In genomic region chr2:129536926-129537325, GRCm38 (mm10) we compare ENCODE assay signal across 29 mouse cellular contexts. TPM values are rescaled to one million over a fixed set of nuclear protein-coding genes. Genes with fewer than 3 reads are reported as not detected.
DNase-seq lines count a peak whose midpoint lies in the region; ATAC-seq lines count a peak whose summit lies in the region.
"Had no signal": no experiment of that assay in that cellular context is flagged by ENCODE, and none has a peak within 500 bp of the region (broad histone marks: within the 10 kb centered on the region; RNA-seq: fewer than 3 reads in every experiment).

No protein-coding gene starts in this region.

- DNase-seq in hindbrain, embryonic 14.5 days (ENCODE audit: low spot score): no peak
- no peak for DNase-seq in hindbrain, embryonic 11.5 days (ENCODE audit: low spot score)
- peak; percentile 82 for DNase-seq in midbrain, embryonic 11.5 days (ENCODE audit: low spot score, missing footprints)
- DNase-seq in midbrain, embryonic 14.5 days: no peak
- DNase-seq in retina, embryonic 14.5 days (ENCODE audit: low spot score): peak; percentile 45
- DNase-seq in heart, postnatal 25 days (ENCODE audit: low spot score): no peak
- DNase-seq: adrenal gland, adult 2 months; B cell, adult 2 months; cerebellum, adult 11 months; gastrocnemius, postnatal 25 days; heart, adult 18-20 months; left cerebral cortex, postnatal 4 days; liver, postnatal 0 days; right cerebral cortex, postnatal 14 days had no signal

- no peaks in the 10 kb centered on the region for H3K36me3 ChIP-seq in hindbrain, embryonic 14.5 days (replicated peaks; ENCODE audit: control insufficient read depth, insufficient read depth)
- no peaks in the 10 kb centered on the region for H3K36me3 ChIP-seq in hindbrain, embryonic 11.5 days (ENCODE audit: control insufficient read depth, insufficient read depth, low read length)
- no peaks in the 10 kb centered on the region for H3K36me3 ChIP-seq in midbrain, embryonic 11.5 days (ENCODE audit: control insufficient read depth, insufficient read depth, low read length)
- no peaks in the 10 kb centered on the region for H3K36me3 ChIP-seq in midbrain, embryonic 14.5 days (ENCODE audit: control insufficient read depth, insufficient read depth, low read length)
- no peaks in the 10 kb centered on the region for H3K36me3 ChIP-seq in forebrain, embryonic 13.5 days (ENCODE audit: poor library complexity, severe bottlenecking)
- H3K36me3 ChIP-seq: G1E; heart, embryonic 12.5 days; hindbrain, embryonic 15.5 days had no signal

- H3K9ac ChIP-seq in hindbrain, embryonic 14.5 days: no peak overlapping the region
- no peak overlapping the region for H3K9ac ChIP-seq in hindbrain, embryonic 11.5 days (ENCODE audit: low read depth, low read length)
- H3K9ac ChIP-seq in midbrain, embryonic 11.5 days (ENCODE audit: low read length): peak overlapping the region; percentile 5; the same call in 1 of the 2 replicates
- H3K9ac ChIP-seq in midbrain, embryonic 14.5 days (replicated peaks; ENCODE audit: low read length): no peak overlapping the region
- no peak overlapping the region for H3K9ac ChIP-seq in forebrain, embryonic 13.5 days
- H3K9ac ChIP-seq: heart, embryonic 12.5 days; hindbrain, embryonic 15.5 days; liver, postnatal 0 days had no signal

- WGBS in hindbrain, embryonic 14.5 days: 40% methylated on average over 1 of the region's 1 CpGs
- WGBS in hindbrain, embryonic 11.5 days: 52% methylated on average over 1 of the region's 1 CpGs
- WGBS in midbrain, embryonic 11.5 days: 63% methylated on average over 1 of the region's 1 CpGs
- WGBS in midbrain, embryonic 14.5 days: 35% methylated on average over 1 of the region's 1 CpGs
- WGBS in forebrain, embryonic 13.5 days: 28% methylated on average over 1 of the region's 1 CpGs

- no peak overlapping the region for H3K4me2 ChIP-seq in hindbrain, embryonic 14.5 days (replicated peaks)
- no peak overlapping the region for H3K4me2 ChIP-seq in hindbrain, embryonic 11.5 days (replicated peaks; ENCODE audit: low read depth, low read length)
- H3K4me2 ChIP-seq in midbrain, embryonic 11.5 days: no peak overlapping the region
- H3K4me2 ChIP-seq in midbrain, embryonic 14.5 days (ENCODE audit: low read length): no peak overlapping the region
- no peak overlapping the region for H3K4me2 ChIP-seq in forebrain, embryonic 13.5 days
- H3K4me2 ChIP-seq: heart, embryonic 12.5 days; hindbrain, embryonic 15.5 days; liver, embryonic 11.5 days had no signal

- no peak overlapping the region for H3K4me3 ChIP-seq in hindbrain, embryonic 14.5 days (replicated peaks; ENCODE audit: low read length)
- no peak overlapping the region for H3K4me3 ChIP-seq in hindbrain, embryonic 11.5 days (ENCODE audit: low read depth, low read length)
- H3K4me3 ChIP-seq in midbrain, embryonic 11.5 days (ENCODE audit: low read depth, low read length): no peak overlapping the region
- no peak overlapping the region for H3K4me3 ChIP-seq in midbrain, embryonic 14.5 days (replicated peaks; ENCODE audit: low read depth, low read length)
- no peak overlapping the region for H3K4me3 ChIP-seq in forebrain, embryonic 13.5 days
- H3K4me3 ChIP-seq: heart, embryonic 12.5 days; hindbrain, embryonic 15.5 days; left cerebral cortex, adult 2 months had no signal

- 0 out of 2 replicates have a peak overlapping the region, but pooled peaks have one; percentile 0 for H3K27ac ChIP-seq in hindbrain, embryonic 14.5 days
- H3K27ac ChIP-seq in hindbrain, embryonic 11.5 days (ENCODE audit: low read depth, low read length): no peak overlapping the region
- no peak overlapping the region for H3K27ac ChIP-seq in midbrain, embryonic 11.5 days (ENCODE audit: low read depth, low read length)
- no peak overlapping the region for H3K27ac ChIP-seq in midbrain, embryonic 14.5 days (replicated peaks; ENCODE audit: low read depth, low read length)
- no peak overlapping the region for H3K27ac ChIP-seq in forebrain, embryonic 13.5 days
- H3K27ac ChIP-seq: hindbrain, embryonic 15.5 days; kidney, postnatal 0 days; left cerebral cortex, adult 2 months; macrophage; stomach, postnatal 0 days had no signal

- H3K4me1 ChIP-seq in hindbrain, embryonic 14.5 days (replicated peaks; ENCODE audit: control insufficient read depth, insufficient read depth, low read length): peaks cover 11% of the 10 kb centered on the region; the same call in 1 of the 2 replicates
- no peaks in the 10 kb centered on the region for H3K4me1 ChIP-seq in hindbrain, embryonic 11.5 days (replicated peaks; ENCODE audit: control insufficient read depth, insufficient read depth, low read length)
- H3K4me1 ChIP-seq in midbrain, embryonic 11.5 days (ENCODE audit: control insufficient read depth, insufficient read depth, low read length): peaks cover 15% of the 10 kb centered on the region
- peaks cover 19% of the 10 kb centered on the region for H3K4me1 ChIP-seq in midbrain, embryonic 14.5 days (ENCODE audit: control insufficient read depth, insufficient read depth, low read length)
- H3K4me1 ChIP-seq in forebrain, embryonic 13.5 days: peaks cover 16% of the 10 kb centered on the region

- intact Hi-C loops in heart, postnatal 25 days (cut with DNase I): no loop called here

- H3K9me3 ChIP-seq in hindbrain, embryonic 14.5 days (ENCODE audit: control insufficient read depth, low read length): no peaks in the 10 kb centered on the region
- H3K9me3 ChIP-seq in hindbrain, embryonic 11.5 days (ENCODE audit: control insufficient read depth, low read length): no peaks in the 10 kb centered on the region
- no peaks in the 10 kb centered on the region for H3K9me3 ChIP-seq in midbrain, embryonic 11.5 days (ENCODE audit: control insufficient read depth, low read length)
- H3K9me3 ChIP-seq in midbrain, embryonic 14.5 days (ENCODE audit: control insufficient read depth, low read length): no peaks in the 10 kb centered on the region
- H3K9me3 ChIP-seq in forebrain, embryonic 13.5 days (replicated peaks): no peaks in the 10 kb centered on the region
- H3K9me3 ChIP-seq: G1E; heart, embryonic 12.5 days; hindbrain, embryonic 15.5 days had no signal

- ATAC-seq in hindbrain, embryonic 14.5 days (ENCODE audit: low FRiP score): no peak
- ATAC-seq in hindbrain, embryonic 11.5 days (ENCODE audit: low FRiP score): no peak
- no peak for ATAC-seq in midbrain, embryonic 11.5 days (ENCODE audit: low FRiP score)
- no peak for ATAC-seq in midbrain, embryonic 14.5 days (ENCODE audit: low FRiP score, low TSS enrichment)
- ATAC-seq in forebrain, embryonic 13.5 days: 0 out of 2 replicates have a peak, but pooled peaks have one; percentile 7
- ATAC-seq: intestine, postnatal 0 days; liver, postnatal 0 days; lung, postnatal 0 days had no signal

- H3K27me3 ChIP-seq in hindbrain, embryonic 14.5 days (ENCODE audit: control insufficient read depth, insufficient read depth, low read length): peaks cover 11% of the 10 kb centered on the region
- peaks cover 5% of the 10 kb centered on the region for H3K27me3 ChIP-seq in hindbrain, embryonic 11.5 days (ENCODE audit: control insufficient read depth, insufficient read depth, low read length)
- no peaks in the 10 kb centered on the region for H3K27me3 ChIP-seq in midbrain, embryonic 11.5 days (ENCODE audit: control insufficient read depth, insufficient read depth, low read length)
- no peaks in the 10 kb centered on the region for H3K27me3 ChIP-seq in midbrain, embryonic 14.5 days (ENCODE audit: control insufficient read depth, insufficient read depth, low read length)
- H3K27me3 ChIP-seq in forebrain, embryonic 13.5 days: no peaks in the 10 kb centered on the region
- H3K27me3 ChIP-seq: CH12.LX; heart, embryonic 12.5 days had no signal

RNA-seq across cellular contexts. Expression of gene F830045P16Rik, which starts 0.5 kb away (rescaled TPM):
- not detected in 2 replicates for polyA plus RNA-seq in hindbrain, embryonic 14.5 days (2014; fragmentation: Nextera tagmentation; extraction: Ambion mirVana)
- not detected in 2 replicates for polyA plus RNA-seq in hindbrain, embryonic 11.5 days (2014; fragmentation: Nextera tagmentation; extraction: Ambion mirVana)
- 0.10 TPM in 1 of 2 replicates, not detected in the other for polyA plus RNA-seq in midbrain, embryonic 11.5 days (2014; fragmentation: Nextera tagmentation; extraction: Ambion mirVana)
- polyA plus RNA-seq in midbrain, embryonic 14.5 days (2014; fragmentation: Nextera tagmentation; extraction: Ambion mirVana): not detected in 2 replicates
- polyA plus RNA-seq in forebrain, embryonic 13.5 days (2015; fragmentation: Nextera tagmentation; extraction: Ambion mirVana): not detected in 2 replicates
- total RNA-seq in heart, postnatal 25 days (2021): not detected
- total RNA-seq: adrenal gland, adult 2 months; adrenal gland, postnatal 4 days; CH12.LX; G1E; gastrocnemius, postnatal 25 days; heart, adult 18-20 months; heart, postnatal 10 days had no signal
- polyA plus RNA-seq: adrenal gland, adult 2 months; embryonic facial prominence, embryonic 11.5 days; G1E; heart, embryonic 12.5 days; hindbrain, embryonic 15.5 days; intestine, postnatal 0 days; kidney, postnatal 0 days; liver, embryonic 11.5 days; liver, postnatal 0 days; lung, postnatal 0 days had no signal

RNA-seq across cellular contexts. Expression of gene Sirpa, which starts 55.7 kb away (rescaled TPM):
- 38.6 and 40.7 TPM in 2 replicates for polyA plus RNA-seq in hindbrain, embryonic 14.5 days (2014; fragmentation: Nextera tagmentation; extraction: Ambion mirVana)
- 17.2 and 18.4 TPM in 2 replicates for polyA plus RNA-seq in hindbrain, embryonic 11.5 days (2014; fragmentation: Nextera tagmentation; extraction: Ambion mirVana)
- 16.0 and 17.9 TPM in 2 replicates for polyA plus RNA-seq in midbrain, embryonic 11.5 days (2014; fragmentation: Nextera tagmentation; extraction: Ambion mirVana)
- polyA plus RNA-seq in midbrain, embryonic 14.5 days (2014; fragmentation: Nextera tagmentation; extraction: Ambion mirVana): 28.3 and 35.7 TPM in 2 replicates
- 16.9 and 19.5 TPM in 2 replicates for polyA plus RNA-seq in forebrain, embryonic 13.5 days (2015; fragmentation: Nextera tagmentation; extraction: Ambion mirVana)
- 10 to 100 TPM; 24.6 to 28.1 TPM for total RNA-seq in heart, postnatal 25 days (2021)
- polyA plus RNA-seq: G1E had no signal

Comparison
In these comparisons a context has a peak if more than half of its experiments do, and no peak if none do; other contexts are left out.
1. DNase-seq: peak in midbrain, embryonic 11.5 days (single experiment) and retina, embryonic 14.5 days (single experiment); none in hindbrain, embryonic 14.5 days (single experiment), hindbrain, embryonic 11.5 days (single experiment), midbrain, embryonic 14.5 days (single experiment) and heart, postnatal 25 days (single experiment).